Mouse (Mus musculus) layer of hippocampus, postnatal 14 days (tissue): Measurements from ENCODE around the gene Syk. TPM values are rescaled to one million over a fixed set of nuclear protein-coding genes. Genes with fewer than 3 reads are reported as not detected.
A peak's percentile ranks its signal among the peaks of the same experiment; 100 is the strongest.

Experiments used
- DNase-seq, 2 experiments: peaks; one replicate each; pipeline ENCODE4 v3.0.0; 2021 to 2022; ENCODE audit warnings: low spot score in 2 of 2, mixed read lengths in 1 of 2
- total RNA-seq, 2 experiments: library from RNA; stranded (reverse); gene quantifications; 2 replicates each; pipeline ENCODE4 v1.2.3; 2021

The Syk gene
- total RNA-seq, 2 experiments from 2014 or later = 4.7 to 5.6 TPM

GRCm38 (mm10) chr13:52566777-52567176 lies 16.2 kb upstream of the Syk start:
- DNase-seq = no peak

DNA sequence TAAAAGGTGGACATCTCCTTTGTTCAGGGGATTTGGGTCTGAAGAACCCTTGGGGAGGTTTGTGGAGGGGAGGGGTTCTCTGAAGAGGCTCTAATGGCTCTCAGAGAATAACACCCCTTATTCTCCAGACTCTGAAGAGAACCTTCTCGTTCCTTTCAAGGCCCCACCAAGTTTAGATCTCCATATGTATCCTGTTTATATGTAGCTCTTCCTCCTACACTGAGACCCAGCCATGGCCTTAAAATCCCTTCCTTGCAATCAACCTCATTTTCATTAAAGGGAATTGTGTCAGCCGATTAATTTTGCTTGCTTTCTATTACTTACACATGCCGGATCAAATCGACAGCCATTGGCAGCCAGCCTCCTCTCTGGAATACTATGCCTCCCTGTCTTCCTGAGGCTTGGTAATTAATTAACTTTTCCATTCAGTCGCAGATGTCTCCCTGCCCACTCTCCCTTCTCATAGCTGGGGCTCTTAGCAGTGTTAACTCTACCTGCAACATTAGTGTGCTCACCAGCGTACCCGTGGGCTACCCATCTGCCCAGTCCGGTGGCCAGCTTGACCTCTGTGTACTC lies 13.7 kb upstream of the Syk start:
- peak; percentile 36 to 73 for DNase-seq

GRCm38 (mm10) chr13:52570276-52570675 lies 12.7 kb upstream of the Syk start:
- peak; percentile 41 to 73 for DNase-seq

- DNase-seq = no peak
Observed at GRCm38 (mm10) chr13:52571591-52572384, 11.2 kb upstream of the Syk start.

DNA sequence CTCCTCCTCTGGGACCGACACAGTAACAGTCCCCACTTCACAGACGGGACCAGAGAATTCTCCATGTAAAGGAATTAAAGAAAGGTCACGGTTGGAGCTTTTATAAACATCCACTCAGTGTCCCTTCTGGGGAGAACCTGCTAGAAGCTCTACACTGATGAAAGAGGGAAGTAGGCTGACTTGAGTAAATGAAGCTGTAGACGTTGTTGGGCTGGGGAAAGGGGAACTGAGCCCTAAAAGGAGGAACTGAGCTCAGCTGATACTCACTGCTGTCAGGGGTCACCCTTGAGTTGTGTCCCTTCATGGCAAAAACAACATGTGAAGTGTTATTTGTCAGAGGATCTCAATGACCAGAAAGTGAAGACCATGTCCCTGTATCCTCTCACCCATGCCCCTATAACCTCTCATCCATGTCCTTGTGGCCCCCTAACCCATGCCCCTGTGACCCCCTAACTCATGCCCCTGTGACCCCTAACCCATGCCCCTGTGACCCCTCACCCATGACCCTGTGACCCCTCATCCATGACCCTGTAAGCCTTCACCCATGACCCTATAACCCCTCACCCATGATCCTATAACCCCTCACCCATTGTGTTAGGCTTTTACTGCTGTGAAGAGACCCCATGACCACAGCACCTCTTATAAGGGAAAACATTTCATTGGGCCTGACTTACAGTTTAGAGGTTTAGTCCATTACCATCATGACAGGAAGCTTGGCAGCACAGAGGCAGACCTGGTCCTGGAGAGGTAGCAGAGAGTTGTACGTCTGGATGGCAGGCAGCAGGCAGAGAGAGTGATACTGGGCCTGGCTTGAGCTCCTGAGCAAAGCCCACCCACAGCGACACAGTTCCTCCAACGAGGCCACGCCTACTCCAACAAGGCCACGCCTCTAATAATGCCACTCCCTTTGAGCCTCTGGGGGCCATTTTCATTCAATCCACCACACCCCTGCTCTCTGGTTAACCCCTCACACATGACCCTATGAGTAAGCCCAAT lies 10.2 kb upstream of the Syk start:
- DNase-seq = no peak

GRCm38 (mm10) chr13:52574311-52574710 lies 8.7 kb upstream of the Syk start:
- DNase-seq = no peak

DNA sequence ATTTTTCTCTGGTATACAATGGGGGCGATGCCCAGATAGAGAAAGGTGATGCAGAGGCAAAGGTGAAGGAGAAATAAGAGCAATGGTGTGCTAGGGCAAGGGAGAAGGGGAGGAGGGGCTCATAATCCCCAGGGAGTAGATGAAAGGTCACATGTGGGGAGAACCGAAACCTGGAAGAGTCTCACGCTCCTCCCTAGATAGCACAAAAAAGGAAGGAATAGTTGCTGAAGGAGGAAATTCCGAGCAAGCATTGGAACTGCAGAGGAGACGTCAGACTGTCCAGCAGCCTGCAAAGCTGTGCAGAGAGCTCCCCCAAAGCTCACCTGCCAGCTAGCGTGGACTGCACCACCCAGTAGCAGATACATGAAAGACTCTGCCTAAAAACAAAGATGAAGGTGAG lies 7.5 kb upstream of the Syk start:
- no peak for DNase-seq

DNA sequence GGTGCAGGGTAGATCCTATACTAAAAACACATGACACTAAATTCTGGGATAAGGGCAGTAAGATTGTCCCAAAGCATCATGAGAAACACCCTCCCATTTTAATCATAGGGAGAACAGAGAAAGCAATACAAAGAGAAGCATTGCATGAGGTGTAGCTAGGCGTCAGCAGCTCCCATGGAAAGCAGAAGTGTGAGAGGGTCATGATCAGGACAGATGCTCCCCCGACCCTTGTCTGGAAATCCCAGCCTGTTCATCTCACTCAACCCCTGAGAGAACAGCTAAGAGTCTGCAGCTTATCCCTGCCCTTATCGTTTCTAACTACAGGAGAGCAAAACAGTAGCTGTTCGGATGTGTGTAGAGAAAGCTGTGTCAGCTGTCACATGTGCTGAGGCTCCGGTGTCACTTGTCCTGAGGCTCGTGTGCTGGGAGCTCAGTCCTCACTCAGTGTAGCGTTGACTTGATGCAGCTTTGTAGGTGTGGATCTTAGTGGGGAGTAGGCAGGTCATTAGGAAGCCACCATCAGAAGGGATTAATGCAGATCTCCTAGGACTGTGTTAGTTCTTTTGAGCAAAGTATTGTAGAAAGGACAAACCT lies 6.9 kb upstream of the Syk start:
- DNase-seq = no peak

DNA sequence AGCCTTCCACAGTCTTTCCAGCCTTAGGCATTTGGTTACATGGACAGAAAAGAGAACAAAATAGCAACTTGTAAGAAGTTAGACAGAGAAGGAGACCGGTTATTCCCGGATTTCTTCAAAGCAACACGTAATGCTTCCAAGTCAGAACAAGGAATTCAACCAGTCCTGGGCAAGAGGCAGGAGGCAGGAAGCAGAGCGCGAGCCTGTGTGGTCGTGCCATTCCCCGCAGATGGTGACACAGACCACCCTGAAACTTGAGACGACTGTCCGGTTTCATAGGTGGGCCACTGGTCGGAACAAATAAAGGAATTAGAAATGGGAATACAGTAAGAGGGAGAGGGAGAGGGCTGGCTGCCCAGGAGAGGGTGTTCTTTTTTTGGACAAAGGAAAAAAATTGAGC lies 6.1 kb upstream of the Syk start:
- DNase-seq = no peak

DNA sequence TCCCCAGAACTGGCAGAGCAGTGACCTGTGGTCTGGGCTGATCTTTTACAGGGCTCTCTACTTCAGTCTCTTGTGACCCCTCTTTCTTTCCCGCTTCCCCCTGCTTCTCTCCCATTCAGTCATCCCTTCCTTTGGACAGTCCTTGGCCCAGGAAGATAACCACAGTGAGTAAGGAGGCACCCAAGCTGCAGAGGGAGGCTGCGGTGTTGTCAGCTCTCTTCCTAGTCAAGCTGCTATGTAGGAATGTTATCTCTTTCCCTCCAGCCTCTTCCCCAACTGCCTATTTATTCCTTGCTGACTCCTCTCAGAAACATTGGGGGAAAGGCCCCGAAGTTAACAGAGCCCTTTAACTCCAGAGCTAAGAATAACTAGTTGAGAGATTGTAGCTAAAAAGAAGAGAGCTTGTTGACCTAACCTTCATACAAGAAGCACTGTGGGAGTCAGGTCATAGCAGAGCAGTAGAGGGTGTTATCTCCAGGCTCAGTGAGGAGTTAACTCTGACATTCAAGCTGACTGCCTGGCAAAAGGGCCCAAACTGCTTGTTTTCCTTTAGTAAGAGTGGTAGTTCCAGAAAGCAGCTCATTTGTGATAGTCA lies 5.5 kb upstream of the Syk start:
- no peak for DNase-seq

DNA sequence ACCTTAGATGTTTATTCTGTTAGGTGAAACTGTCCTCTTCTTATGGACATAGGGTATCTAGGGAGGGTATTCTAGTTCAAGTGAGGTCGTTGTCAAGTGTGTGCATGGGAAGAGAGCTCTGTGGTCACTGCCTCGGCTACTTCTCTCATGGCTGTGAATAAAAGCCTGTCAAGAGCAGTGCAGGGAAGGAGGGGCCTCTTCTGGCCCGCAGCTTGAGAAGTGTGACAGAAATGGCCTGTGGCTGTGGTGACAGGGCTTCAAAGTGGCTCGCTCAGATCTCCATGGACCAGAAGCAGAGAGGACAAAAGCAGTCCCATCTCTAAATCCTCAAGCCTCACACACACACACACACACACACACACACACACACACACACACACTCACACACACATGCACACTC lies 5.0 kb upstream of the Syk start:
- DNase-seq = no peak

DNA sequence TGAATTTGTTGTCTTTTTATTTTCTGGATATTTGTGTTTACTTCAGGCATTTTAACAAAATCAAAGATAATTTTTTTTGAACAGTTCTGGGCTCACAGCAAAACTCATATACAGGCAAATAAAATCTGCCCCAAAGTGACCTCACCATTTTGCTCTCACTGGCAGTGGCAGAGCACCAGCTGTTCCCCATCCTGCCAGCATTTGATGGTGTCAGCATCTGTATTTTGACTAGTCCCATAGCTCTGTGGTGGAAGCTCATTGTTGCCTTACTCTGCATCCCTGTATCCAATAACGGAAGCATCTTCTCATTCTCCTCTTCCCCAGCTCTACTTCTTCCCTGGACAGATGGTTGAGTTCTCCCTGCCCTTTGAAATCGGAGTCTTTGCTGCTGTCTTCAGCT lies 4.2 kb upstream of the Syk start:
- no peak for DNase-seq

GRCm38 (mm10) chr13:52582506-52582877 lies 481 bp upstream of the Syk start:
- DNase-seq = no peak

GRCm38 (mm10) chr13:52583943-52584562 lies 1.1 kb downstream of the Syk start:
- no peak for DNase-seq

DNA sequence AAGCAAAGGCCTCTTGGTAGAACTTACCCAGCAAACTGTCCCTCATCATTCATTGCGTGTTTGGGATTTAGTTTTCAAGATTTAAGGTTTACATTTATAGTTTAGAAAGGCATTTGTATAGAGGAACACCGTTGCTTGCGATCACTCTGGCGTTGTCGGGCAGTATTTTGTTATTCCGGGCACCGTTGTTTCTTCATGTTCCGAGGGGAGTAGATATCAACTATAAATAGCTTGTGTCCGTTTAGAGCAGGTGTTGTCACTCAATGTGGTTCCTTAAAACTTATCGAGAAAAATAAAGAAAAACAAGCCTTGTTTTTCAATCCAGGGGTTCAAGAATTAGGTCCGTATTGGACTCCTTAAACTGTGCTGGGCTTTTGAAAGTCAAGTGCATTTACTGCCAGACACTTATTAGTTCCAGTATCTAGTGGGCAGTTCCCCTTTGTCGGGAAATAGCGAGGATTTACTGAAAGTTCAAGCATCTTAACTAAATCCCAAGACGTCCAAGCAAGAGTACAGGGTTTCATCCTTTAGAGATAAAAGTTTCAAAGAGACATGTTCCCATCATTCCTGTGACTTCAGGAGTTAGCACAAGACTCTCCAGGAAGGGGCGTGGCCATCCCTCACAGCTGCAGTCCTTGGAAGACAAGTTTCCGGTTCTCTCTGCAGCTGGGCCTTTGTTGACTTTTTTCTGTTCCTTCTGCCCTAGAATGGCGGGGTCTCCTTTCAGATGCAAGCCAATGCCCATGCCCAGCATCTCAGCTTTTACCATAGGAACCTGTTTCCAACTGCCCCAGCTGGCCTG lies 1.9 kb downstream of the Syk start:
- DNase-seq = no peak

- DNase-seq = no peak
Observed at GRCm38 (mm10) chr13:52587761-52588160, 4.8 kb downstream of the Syk start.

- DNase-seq = no peak
Observed at GRCm38 (mm10) chr13:52589043-52589442, 6.1 kb downstream of the Syk start.

GRCm38 (mm10) chr13:52591831-52592230 lies 8.9 kb downstream of the Syk start:
- no peak for DNase-seq

DNA sequence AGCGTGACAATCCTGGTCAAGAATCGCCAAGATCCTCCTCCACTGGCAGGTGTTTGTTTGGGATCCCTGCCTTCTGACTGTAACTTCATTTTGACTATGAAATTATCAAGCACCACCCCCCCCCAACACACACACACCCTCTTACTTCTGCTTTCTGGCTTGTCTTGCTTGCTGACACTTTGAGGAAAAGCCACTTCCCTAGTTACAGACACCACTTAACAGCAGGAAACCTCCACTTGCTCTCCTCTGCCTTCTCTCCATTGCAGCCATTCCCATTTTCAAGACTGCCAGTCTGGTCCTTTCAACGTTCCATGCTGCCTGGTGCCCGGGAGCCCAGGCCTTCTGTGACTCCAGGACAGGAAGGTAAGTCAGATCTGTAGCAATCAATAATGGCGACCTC lies 13.7 kb downstream of the Syk start:
- DNase-seq = no peak
